Mouse (Mus musculus) hindlimb bud, embryonic 11.5 days (tissue): ENCODE results near the gene Mgat4a.
"Not testable (repeated sequence)": the region's sequence is repeated elsewhere in the genome, so short reads cannot be mapped to it uniquely, and the experiment has no call there.

Experiments used
- DNase-seq: peaks from one replicate; pipeline ENCODE4 v3.0.0-alpha.2; 2012; ENCODE audit warnings: low read depth, low spot score; ENCODE audit errors: extremely low spot score

Gene Mgat4a

DNA sequence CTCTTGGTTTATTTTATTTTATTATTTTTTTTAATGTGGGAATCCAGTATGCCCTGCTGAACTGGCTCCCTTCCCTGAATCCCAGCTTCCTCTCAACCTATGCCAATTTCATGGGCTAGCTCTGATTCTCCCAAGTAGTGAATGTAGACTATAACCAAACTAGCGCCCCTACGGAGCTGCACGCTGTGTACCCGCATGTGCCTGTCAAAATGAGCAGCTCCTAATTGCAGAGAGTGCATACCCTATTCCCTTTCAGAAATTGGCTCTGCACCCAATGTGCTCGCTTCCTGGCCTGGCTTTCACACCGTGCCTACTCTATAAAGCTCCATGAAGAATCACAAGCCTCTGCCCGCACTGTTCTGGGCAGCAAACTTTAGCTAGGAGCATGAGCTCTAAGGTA, 7.6 kb downstream of the Mgat4a start:
- no peak for DNase-seq

DNA sequence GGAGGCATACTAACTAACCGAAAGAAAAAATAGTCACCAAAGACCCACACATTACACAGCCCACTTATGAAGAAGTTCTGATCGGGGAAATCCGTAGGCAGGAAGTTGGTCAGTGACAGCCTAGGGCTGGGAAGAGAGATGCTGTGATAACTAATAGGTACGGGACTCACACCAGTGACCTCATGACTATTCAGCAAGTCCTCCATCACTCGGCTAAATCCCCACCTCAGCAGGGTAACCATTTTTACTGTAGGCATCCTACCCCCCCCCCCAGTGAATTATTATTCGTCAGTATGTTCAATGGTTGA, 8.3 kb downstream of the Mgat4a start:
- DNase-seq = no peak

DNA sequence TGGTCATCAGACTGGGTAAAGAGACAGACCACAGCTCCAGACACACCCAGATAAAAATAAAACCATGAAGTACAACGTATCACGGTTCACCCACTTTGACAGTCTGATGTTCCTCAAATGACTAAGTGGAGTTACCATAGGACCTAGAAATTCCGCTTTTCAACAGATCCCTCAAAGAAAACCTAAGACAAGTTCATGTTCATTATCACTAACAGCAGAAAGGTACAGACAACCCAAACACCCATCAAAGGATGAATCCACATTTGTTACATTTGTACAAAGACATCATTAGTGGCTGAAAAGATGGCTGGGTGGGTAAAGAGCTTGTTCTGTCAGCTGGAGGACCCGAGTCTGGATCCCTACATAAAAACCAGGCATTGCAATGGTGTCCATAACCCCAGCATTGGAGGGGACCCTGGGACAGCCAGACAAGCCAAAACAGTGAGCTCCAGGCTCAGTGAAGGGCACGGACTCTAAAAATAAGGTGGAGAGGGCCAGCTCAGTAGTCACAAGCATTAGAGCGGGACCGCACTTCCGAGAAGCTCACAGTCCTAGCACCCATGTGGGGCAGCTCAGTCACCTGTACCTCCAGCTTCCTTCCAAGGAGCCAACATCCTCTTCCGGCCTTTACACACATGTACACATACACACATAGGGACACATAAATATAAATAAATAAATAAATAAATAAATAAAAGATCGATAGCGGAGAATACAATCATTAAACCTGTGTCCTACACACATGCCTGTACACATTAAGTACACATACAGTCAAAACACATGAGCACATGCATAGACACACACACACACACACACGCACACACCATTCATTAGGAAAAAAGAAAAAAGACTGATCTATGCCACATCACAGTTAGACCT, 8.9 kb downstream of the Mgat4a start:
- DNase-seq = no peak

DNA sequence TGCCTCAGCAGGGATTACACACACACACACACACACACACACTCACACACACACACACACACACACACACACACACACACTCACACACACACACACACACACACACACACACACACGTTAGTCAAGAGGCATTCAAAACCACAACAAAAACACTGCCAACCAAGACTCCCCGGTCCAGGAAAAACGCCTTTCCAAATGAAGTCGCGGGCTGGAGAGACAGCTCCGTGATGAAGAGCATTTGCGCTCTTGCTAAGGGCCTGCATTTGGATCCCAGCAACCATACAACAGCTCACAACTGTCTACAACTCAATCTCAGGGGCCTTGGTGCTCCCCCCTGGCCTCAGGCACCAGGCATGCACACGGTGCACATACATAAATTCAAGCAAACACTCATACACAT, 10.8 kb downstream of the Mgat4a start:
- DNase-seq = no peak

DNA sequence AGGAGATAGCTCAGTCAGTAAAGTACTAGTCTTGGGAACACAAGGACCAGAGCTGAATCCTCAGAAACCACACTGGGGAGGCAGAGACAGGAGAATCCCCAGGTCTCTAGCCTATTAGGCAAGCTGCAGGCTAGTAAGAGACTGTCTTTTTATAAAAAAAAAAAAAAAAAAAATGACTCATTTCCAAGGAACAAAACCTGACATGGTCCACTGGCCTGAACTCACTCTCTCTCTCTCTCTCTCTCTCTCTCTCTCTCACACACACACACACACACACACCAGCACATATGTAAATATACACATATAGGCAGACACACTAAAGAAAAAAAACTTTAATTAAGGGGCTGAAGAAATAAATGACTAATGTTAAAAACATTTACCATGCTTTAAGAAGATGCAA, 14.6 kb downstream of the Mgat4a start:
- no peak for DNase-seq

DNA sequence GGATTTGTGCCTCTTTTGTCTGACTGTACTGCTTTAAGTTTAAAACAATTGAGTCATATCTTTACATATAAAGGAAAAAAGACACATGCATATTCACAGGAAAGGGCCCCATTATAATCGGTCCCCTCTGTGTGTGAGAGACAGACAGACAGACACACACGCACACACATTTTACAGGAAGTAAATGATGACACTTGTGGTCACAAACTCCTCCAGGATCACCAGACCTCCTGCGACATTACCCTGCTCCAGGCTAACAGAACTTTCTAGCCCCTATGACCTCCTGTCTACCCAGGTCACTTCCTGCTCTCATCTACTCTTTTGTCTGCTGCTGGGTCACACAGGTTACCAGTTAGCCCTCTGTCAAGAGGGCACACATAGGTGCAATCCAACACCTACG, 16.1 kb downstream of the Mgat4a start:
- DNase-seq = no peak

DNA sequence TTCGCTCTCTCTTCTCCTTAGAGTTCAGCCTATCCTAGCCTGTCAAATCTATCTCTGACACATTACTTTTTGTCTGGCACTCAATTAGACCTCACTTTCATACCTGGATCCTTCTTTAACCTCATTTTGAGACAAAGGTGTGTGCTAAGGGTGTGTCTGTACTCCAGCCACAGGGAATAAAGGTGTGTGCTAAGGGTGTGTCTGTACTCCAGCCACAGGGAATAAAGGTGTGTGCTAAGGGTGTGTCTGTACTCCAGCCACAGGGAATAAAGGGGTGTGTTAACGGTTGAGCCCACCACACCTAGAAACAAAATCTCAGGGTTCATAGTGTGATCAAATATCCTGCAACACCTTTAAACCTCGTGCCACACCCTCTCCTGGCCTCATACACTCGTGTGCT, 16.7 kb downstream of the Mgat4a start:
- not testable (repeated sequence) for DNase-seq

DNA sequence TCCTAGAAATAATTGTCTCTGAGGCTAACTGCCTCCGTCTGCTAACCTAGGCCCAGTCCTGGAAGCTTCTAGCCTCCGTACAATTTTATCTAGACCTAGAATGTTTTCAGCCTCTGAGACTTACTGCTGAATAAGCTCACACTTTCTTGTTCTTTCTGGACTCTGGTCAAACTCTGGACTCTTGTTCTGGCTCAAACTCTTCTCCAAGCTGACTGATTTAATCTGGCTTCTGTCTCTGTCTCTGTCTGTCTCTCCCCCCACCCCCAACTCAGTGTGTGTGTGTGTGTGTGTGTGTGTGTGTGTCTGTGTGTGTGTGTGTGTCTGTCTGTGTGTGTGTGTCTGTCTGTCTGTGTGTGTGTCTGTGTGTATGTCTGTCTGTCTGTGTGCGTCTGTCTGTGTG, 17.3 kb downstream of the Mgat4a start:
- not testable (repeated sequence) for DNase-seq

DNA sequence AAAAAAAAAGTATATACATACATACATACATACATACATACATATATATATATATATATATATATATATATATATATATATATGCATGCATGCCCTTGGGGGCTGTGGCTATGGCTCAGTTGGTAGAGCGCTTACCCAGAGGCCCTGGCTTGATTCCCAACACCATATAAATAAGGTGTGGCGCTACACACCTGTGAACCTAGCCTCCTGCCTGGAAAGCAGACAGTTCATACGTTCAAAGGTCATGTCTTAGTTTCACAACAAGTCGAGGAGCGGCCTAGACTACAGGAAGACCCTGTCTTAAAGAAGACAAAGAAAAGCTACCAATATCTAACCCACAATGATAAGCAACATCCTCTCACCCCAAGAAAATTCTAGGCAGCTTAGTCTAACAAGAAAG, 18.7 kb downstream of the Mgat4a start:
- DNase-seq = no peak

DNA sequence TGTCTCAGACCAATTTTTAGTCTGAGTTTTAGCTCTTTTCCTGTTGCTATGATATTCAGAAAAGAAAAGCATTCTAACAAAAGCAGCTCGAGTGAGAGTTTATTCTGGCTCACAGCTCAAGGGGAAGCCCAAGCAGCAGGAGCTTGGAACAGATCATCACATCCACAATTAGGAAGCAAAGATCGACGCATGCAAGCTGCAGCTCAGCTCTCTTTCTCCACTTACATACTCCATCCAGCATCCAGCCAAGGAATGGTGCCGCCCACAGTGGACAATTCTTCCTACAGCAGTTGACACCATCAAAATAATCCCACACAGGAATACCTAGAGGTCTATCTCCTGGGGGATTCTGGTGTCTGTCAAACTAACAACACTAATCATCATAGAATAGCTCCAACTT, 22.0 kb downstream of the Mgat4a start:
- no peak for DNase-seq

DNA sequence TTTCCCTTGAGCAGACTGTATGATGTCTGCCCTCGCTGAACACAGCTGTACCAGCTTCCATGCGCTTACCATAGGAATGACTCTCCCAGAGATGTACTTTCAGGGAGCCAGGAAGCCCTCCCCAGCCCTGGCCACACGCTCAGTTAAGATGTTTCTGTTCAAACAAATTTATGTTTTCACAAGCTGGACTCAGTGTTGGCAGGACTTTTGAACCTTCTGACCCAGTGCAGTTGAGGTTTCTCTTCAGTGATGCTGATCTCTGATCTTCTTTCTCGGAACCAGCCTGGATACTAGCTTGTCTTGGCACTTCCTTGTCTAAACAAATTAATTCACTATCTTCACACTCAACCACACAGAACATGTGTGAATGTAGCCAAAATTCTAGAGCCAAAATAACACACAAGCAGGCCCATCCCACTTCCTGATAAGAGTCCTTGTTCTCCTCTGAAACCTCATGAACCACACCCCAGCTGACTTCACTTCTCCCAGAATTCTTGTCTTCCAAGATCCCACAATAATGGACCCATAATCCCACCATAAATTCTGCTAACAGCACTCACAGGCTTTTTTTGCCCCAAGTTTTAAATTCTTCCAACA, 22.6 kb downstream of the Mgat4a start:
- DNase-seq = no peak

DNA sequence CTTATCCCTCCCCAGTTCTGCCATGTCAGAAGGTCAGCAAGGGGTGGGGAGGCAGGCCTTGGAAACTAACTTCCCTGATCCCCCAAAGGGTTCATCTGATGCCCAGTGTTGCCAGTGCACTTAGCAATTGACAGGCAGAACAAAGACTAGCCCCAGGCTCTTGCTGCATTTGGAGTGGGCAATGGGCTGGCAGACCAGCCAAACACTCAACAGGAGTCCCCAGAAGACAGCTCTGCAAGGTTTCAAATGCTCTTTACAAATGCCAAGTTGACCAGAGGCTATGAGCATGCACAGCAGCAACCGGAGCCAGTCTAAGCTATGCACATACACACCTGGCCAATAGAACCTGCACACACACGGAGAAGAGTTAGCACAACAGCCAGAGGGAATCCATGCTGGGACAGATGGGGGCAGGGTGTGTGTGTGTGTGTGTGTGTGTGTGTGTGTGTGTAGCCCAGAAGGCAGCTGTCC, 27.8 kb downstream of the Mgat4a start:
- DNase-seq = no peak

DNA sequence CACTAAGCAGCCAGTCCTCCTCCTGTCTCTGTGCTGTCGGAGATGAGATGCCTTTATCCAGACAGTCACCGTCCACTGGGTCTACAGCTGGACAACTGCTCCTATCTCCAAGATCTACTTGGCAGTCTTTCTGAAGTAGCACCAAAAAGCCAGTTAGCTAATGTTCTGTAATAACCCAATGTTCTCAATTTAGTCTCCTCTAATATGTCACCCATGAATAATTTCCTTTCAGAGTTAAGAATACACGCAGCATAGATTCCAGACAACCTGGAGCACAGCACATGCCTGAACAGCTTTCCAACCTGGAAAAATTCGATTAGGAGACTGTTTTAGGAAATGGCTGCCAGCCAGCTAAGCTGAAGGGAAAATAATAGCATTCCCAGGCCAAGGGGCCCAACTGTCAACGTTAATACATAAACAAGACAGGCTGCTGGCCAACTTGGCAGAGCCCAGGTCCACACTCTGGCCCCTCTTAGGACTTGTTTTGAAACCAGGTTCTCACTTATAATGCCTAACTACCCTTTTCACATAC, 28.6 kb downstream of the Mgat4a start:
- DNase-seq = no peak

DNA sequence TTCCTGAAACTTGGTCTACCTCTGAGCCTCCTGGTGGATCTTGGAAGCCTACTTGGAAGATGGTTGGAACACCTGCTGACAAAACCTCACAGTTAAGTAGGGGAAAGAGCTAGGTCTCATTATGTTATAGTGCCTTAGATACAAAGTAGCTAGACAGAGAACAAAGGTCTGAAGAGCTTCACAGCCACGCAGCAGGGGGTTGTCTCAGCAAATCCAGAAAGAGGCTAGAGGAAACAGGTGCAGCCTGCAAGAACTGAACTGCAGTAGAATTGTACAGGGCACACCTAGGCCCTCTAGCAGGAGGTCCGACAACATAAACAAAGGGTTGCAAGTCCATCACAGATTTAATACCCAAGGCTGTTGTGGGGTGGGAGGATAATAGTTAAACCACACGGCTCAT, 30.6 kb downstream of the Mgat4a start:
- no peak for DNase-seq

DNA sequence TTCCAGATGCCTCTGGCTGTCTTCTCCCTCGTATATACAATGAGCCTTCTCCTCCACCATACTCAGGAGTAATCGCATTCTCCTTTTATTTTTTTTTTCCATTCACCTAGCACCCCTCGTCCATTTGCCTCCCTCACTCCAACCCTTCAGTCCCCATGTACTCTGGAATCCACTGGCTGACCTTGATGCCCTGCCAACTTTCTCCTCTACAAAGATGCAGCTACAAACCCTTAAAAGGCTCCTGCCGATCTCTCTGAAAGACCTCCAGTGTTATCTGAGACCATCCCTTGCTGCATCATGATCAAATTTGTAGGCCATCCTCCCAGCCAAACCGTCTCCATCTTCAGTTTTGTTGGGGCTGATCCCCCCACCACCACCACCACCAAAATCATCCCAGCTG, 31.4 kb downstream of the Mgat4a start:
- DNase-seq = no peak

DNA sequence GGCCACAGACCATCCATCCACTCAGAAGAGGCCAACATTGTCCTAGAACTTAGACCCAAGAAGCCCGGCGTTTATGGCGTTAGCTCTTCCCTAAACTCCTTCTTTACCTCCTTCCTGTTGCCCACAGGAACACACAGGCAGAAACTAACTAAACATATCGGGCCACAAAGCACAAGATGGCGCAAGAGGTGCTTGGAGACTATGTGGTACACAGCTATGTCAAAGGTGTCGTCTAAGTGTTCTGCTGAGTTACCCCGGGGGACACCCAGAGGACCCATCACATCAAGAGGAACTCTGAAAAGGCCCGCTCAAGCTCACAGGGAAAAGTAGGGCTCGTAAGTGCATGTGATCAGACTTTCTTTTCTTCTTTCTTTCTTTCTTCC, 35.5 kb downstream of the Mgat4a start:
- no peak for DNase-seq

DNA sequence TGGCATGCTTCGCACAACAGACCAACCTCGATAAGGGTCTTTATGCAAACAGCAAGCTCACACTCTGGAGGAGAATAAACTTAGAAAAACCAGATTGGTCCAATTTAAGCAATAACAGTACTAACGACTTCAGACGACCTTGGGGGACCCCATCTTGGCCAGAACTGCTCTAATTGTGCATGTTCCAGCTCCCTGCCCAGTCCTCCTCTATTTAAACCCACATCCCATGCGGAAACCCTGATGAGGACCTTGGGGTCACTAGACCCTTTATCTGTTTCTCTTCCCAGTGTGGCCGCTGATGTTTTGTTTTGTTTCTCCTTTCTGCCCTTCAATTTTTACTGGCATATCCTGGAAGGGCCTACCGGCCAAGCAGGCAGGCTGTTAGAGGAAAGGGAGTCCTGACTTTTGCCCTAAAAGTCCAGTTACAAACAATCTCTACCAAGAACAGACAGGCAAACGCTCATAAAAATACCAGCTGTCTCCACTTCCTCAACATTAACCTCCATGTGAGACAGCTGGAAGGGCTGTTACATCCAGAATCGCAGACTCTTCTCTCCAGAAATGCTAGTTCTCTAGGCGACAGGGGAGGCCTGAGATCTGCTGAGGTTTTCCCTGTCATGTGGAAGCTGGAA, 36.0 kb downstream of the Mgat4a start:
- no peak for DNase-seq

DNA sequence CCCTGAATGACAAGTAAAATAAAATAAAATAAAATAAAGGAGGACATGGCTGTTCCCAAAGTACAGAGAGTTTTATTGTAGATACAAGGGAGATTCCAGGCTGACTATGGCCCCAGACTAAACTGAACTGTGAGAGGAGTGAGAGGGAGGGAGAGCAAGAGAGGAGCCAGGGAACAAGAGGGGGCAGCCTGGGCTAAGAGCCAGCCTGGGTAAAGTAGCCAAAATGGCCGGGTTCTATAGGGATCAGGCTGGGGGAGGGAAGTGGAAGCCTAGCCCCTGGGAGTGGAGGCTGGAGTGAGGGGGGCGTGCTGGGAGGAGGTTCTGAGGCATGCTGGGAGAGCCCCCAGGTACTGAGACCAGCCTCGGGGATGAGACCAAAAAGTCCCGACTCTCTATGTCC, 37.2 kb downstream of the Mgat4a start:
- no peak for DNase-seq

DNA sequence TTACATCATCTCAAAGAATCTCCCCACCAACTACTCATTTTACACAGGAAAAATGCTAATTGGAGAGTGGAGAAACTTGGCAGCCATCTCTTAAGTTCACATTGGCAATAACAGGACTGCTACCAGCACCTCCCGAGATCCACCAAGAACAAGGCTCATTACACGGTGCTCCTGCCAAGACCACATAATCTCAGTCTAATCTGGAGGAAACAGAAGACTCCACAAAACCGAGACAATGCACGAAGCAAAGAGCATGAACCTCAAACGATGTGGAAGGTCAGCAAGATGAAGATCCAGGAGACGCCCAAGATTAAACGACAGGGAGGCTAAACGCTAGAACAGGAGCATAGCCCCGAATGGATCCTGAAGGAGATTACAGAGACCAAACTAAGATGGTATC, 38.5 kb downstream of the Mgat4a start:
- DNase-seq = no peak

DNA sequence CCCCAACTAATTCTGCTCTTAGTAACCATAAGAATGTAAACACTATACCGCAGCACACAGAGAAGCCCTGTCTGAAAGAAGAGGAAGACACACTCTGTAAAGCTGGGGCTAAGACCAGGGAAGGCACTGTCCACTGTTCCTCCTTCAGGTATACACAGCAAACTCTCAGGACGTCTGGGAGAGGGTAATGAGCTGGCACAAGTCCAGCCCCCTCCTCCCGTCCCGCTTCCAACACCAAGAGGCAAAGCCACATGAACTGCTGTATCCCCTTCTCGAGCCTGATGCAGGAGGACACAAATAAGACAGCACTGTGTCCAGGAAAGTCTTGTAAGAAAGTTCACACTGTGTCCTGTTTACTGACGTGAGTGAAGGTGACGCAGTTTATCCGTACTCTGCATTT, 40.1 kb downstream of the Mgat4a start:
- DNase-seq = no peak

DNA sequence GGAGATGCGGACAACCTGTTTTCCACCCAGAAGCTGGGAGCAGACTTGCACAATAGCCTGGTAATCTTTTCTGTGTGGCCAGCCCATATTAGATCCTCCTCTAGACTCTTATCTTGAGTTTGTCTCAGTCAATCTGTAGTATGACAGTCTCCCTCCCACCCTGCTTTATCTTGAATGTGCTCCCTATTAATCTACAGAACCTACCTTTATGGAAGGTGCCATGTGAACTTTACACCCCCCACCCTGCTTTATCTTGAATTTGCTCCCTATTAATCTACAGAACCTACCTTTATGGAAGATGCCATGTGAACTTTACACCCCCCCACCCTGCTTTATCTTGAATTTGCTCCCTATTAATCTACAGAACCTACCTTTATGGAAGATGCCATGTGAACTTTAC, 41.4 kb downstream of the Mgat4a start:
- not testable (repeated sequence) for DNase-seq

DNA sequence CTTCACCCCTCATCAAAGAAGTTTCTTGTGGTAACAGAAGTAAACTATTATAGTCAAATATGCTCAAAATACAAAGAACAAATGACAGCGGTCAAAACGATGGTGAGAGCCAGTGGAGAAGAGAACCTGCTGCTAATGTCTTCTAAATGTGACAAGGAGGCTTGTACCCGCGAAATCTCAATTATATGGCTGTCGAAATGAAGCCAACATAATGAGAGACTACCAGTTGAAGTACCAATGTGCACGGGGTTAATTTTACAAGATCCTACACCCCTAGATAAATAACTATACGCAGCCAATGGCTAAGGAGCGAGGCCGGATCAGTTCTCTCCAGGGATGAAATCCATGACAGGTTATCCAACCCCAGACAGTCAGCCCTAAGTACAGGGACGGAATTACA, 41.9 kb downstream of the Mgat4a start:
- DNase-seq = no peak
